Mouse (Mus musculus): ENCODE data around the gene Alox5.

DNA sequence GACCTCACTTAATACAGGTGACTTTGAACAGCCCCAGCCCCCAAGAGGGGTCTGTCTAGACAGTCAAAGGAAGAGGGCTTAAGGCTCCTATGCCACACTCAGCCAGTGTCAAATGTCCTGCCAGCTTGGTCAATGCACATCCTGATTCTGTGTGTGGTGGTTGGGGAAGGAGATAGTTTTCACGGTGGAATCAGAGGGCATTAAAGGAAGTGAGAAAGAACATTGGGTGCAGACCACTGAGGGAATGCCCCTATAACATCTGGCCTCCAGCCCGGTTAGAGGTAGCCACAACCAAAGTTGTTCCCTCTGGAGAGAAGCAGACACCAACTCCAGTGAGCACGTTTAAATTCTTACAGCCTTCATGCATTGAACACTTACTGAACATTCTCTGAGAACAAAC lies 33.4 kb downstream of the Alox5 start:
- no peak for TF ChIP-seq POLR2A (IDR thresholded peaks at IDR 0.05; ENCODE audit: borderline replicate concordance, low read depth, low read length)
- no peak for TF ChIP-seq CTCF (IDR thresholded peaks at IDR 0.05; ENCODE audit: low read depth, low read length)
